Mouse (Mus musculus) MEL (cell line): Measurements from ENCODE around the gene Grid1.

ENCODE experiments used
- CHD1 ChIP-seq: IDR thresholded peaks from 2 replicates; pipeline ENCODE4 v1.6.1; 2012; ENCODE audit warnings: low read depth, mild to moderate bottlenecking, inconsistent platforms, low read length, improper control_type of control experiment
- CTCF ChIP-seq, 3 experiments: IDR thresholded peaks in 2 of 3; conservative IDR thresholded peaks in 1 of 3; 2 replicates each; pipeline ENCODE4 v1.5.1; 2011 to 2012; ENCODE audit warnings: low read length in 3 of 3, low read depth in 2 of 3, mild to moderate bottlenecking in 2 of 3, improper control_type of control experiment in 1 of 3, inconsistent platforms in 1 of 3, mixed read lengths in 1 of 3, moderate library complexity in 1 of 3; ENCODE audit not compliant: control insufficient read depth in 1 of 3, insufficient read depth in 1 of 3, poor library complexity in 1 of 3, severe bottlenecking in 1 of 3
- EP300 ChIP-seq, 2 experiments: IDR thresholded peaks; 2 replicates each; pipeline ENCODE4 v1.6.1; 2011; ENCODE audit warnings: improper control_type of control experiment in 2 of 2, low read length in 2 of 2, low read depth in 1 of 2, mild to moderate bottlenecking in 1 of 2
- GATA1 ChIP-seq: IDR thresholded peaks from 2 replicates; pipeline ENCODE4 v1.6.1; 2011; ENCODE audit warnings: low read depth, low read length, improper control_type of control experiment
- HCFC1 ChIP-seq: IDR thresholded peaks from 2 replicates; pipeline ENCODE4 v1.6.1; 2012; ENCODE audit warnings: low read depth, mild to moderate bottlenecking, inconsistent platforms, low read length, improper control_type of control experiment, moderate library complexity
- MAX ChIP-seq: IDR thresholded peaks from 2 replicates; pipeline ENCODE4 v1.6.1; 2011; ENCODE audit warnings: low read length, improper control_type of control experiment
- POLR2A ChIP-seq, 2 experiments: IDR thresholded peaks; 2 replicates each; pipeline ENCODE4 v1.6.1; 2011 to 2012; ENCODE audit warnings: low read length in 2 of 2, mild to moderate bottlenecking in 2 of 2, control low read depth in 1 of 2, improper control_type of control experiment in 1 of 2, low read depth in 1 of 2, moderate library complexity in 1 of 2; ENCODE audit not compliant: control insufficient read depth in 1 of 2, insufficient read depth in 1 of 2, poor library complexity in 1 of 2
- RAD21 ChIP-seq: IDR thresholded peaks from 2 replicates; pipeline ENCODE4 v1.6.1; 2011; ENCODE audit warnings: mild to moderate bottlenecking, low read depth, low read length, improper control_type of control experiment
- TAL1 ChIP-seq: IDR thresholded peaks from 2 replicates; pipeline ENCODE4 v1.6.1; 2012; ENCODE audit warnings: mild to moderate bottlenecking, inconsistent platforms, low read length, moderate library complexity, mixed read lengths
- ZNF384 ChIP-seq: IDR thresholded peaks from 2 replicates; pipeline ENCODE4 v1.6.1; 2012; ENCODE audit warnings: low read depth, mild to moderate bottlenecking, inconsistent platforms, low read length, improper control_type of control experiment

DNA sequence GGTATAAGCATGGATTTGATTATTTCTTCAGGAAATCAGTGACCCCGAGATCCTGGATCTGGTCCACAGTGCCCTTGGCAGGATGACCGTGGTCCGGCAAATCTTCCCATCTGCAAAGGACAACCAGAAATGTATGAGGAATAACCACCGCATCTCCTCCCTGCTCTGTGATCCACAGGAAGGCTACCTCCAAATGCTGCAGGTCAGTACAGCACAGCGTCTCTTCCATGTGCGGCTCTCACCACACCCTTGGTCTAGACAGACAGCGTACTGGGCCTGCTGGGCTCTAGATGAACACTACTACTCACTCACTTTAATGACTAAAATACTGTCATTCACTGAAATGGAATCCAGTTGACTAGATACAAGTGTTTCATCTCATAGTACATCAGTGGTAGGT lies 489.3 kb downstream of the Grid1 start:
- TF ChIP-seq CTCF (IDR thresholded peaks at IDR 0.05 in 2 of 3, conservative IDR thresholded peaks at IDR 0.05 in 1 of 3; ENCODE audit: control insufficient read depth in 1 of 3, insufficient read depth in 1 of 3, low read depth in 2 of 3, low read length in 3 of 3, poor library complexity in 1 of 3, severe bottlenecking in 1 of 3) (no peak), HCFC1 (no peak), GATA1 (no peak), RAD21 (no peak), MAX (no peak), EP300 (IDR thresholded peaks at IDR 0.05; ENCODE audit: low read depth in 1 of 2, low read length in 2 of 2) (no peak), CHD1 (no peak), TAL1 (no peak), ZNF384 (no peak), POLR2A (IDR thresholded peaks at IDR 0.05; ENCODE audit: control insufficient read depth in 1 of 2, insufficient read depth in 1 of 2, low read depth in 1 of 2, low read length in 2 of 2, poor library complexity in 1 of 2) (no peak)
